Mouse (Mus musculus) heart, embryonic 15.5 days (tissue): ENCODE results near the gene Cdca4. TPM values are rescaled to one million over a fixed set of nuclear protein-coding genes. Genes with fewer than 3 reads are reported as not detected.

ENCODE experiments used
- ATAC-seq: fragments of 200-750 bp; cut with Nextera tagmentation; replicated peaks from 2 replicates; pipeline ENCODE4 v1.8.0; 2017; ENCODE audit warnings: low read depth, moderate TSS enrichment; ENCODE audit not compliant: insufficient number of reproducible peaks, insufficient read depth, low FRiP score
- H3K27ac ChIP-seq: fragments of 300-500 bp; sonication (generic); 2 replicates; pipeline ENCODE4 v1.5.1; 2015; ENCODE audit warnings: mild to moderate bottlenecking, inconsistent platforms
- H3K27me3 ChIP-seq: fragments of 300-500 bp; sonication (generic); 2 replicates; pipeline ENCODE4 v1.6.1; 2015; ENCODE audit warnings: inconsistent platforms
- H3K36me3 ChIP-seq: fragments of 300-500 bp; sonication (generic); 2 replicates; pipeline ENCODE4 v1.6.1; 2015; ENCODE audit warnings: mild to moderate bottlenecking, inconsistent platforms
- H3K4me1 ChIP-seq: fragments of 300-500 bp; sonication (generic); replicated peaks from 2 replicates; pipeline ENCODE4 v1.6.1; 2015; ENCODE audit warnings: inconsistent platforms
- H3K4me2 ChIP-seq: fragments of 300-500 bp; sonication (generic); 2 replicates; pipeline ENCODE4 v1.6.1; 2015; ENCODE audit warnings: inconsistent platforms, mild to moderate bottlenecking, moderate library complexity
- H3K4me3 ChIP-seq: fragments of 300-500 bp; sonication (generic); 2 replicates; pipeline ENCODE4 v1.5.1; 2015; ENCODE audit warnings: mild to moderate bottlenecking, inconsistent platforms
- H3K9ac ChIP-seq: fragments of 300-500 bp; sonication (generic); 2 replicates; pipeline ENCODE4 v1.6.1; 2015; ENCODE audit warnings: mild to moderate bottlenecking, inconsistent platforms
- H3K9me3 ChIP-seq: fragments of 300-500 bp; sonication (generic); replicated peaks from 2 replicates; pipeline ENCODE4 v1.6.1; 2016; ENCODE audit warnings: inconsistent platforms
- WGBS: fragments of 180-500 bp; shearing (Covaris S2); methylation state at CpG from one replicate; pipeline ENCODE4 v1.1.7; 2015; ENCODE audit warnings: mixed read lengths; 5-methylcytosine and 5-hydroxymethylcytosine counted together
- polyA plus RNA-seq: library from polyadenylated mRNA; unstranded; fragments of >200 nt; fragmentation: Nextera tagmentation; extraction: Ambion mirVana; gene quantifications from 2 replicates; pipeline ENCODE4 v1.2.1, GENCODE M21; 2015

The Cdca4 gene
- polyA plus RNA-seq, 1 experiment from 2014 or later: 34.6 TPM

DNA sequence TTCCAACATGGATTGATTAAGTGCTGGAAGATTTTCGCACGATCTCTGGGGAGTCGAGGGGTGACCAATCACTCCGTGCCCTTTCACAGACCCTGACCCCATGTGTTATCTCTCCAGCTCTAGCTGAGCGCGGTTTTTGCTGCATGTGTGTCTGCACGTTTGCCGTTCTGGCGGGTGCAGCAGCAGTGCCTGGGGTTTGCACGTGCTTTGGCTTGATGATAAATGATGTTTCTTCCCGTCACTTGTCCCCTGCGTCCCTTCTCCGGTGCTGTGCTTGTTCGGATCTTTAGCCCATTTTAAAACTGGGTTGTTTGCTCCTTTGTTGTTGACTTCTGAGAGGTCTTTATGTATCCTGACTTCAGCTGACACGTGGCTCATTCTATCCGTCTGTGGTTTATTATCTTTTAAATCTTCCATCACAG is 40.6 kb upstream of the Cdca4 start:
- Histone ChIP-seq H3K4me2 (peak overlapping the region; percentile 41), H3K4me1 (peaks cover 25% of the 10 kb centered on the region), H3K9me3 (no peaks in the 10 kb centered on the region), H3K36me3 (no peaks in the 10 kb centered on the region), H3K27me3 (peaks cover 59% of the 10 kb centered on the region), H3K4me3 (no peak overlapping the region), H3K27ac (no peak overlapping the region), H3K9ac (no peak overlapping the region)
- WGBS: 6% methylated on average over 16 of the region's 16 CpGs
- no peak for ATAC-seq

DNA sequence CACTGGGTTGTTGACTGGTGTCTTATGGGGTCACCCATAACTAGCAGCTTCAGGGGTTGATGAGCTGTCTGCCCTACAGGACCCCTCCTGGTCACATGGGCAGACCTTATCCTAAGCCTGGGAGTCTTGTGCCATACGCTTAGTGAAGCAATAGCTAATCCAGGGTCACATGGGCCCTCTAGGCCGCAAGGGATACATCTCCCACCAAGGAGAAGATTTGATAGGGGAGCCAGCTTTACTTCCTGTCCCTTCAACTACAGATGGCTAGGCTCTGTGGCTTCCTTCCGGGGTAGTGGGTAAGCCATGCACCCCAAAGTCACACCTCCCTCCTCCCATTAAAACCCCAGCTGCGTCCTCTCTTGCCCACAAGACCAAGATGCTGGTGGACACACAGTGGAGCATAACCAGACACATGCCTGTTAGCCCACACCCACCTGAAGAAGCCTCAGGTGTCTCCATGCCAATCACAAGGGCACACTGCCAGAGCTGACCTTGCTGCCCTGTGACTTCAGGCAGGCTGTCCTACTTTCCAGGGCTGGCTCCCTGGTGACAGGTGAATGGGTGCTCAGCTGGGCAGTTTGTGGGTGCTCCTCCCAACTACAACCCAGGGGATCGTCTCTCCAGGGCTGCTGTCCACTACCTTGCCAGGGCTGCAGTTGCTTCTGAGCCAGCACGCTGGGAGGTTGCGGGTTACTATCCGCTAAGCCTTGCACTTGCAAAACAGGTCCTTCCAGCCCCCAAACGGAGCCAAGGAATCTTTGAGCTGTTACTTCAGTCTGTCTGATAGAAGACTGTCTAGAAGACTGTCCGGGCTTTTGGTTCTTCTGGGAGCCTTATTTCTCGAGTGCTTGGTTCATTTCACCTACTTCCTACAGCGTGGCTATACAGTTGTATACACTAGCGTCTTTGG is 39.2 kb upstream of the Cdca4 start, which contains the start of gene Gpr132:
Gene Gpr132 (minus strand): TSS at position 51 of the 910 bp plus-strand sequence.
- Histone ChIP-seq H3K36me3 (no peaks in the 10 kb centered on the region), H3K9me3 (no peaks in the 10 kb centered on the region), H3K9ac (no peak within 1 kb of the TSS), H3K4me1 (peaks cover 16% of the 10 kb centered on the region), H3K27ac (no peak within 1 kb of the TSS), H3K4me2 (no peak within 1 kb of the TSS), H3K4me3 (no peak within 1 kb of the TSS), H3K27me3 (peaks cover 45% of the 10 kb centered on the region)
- WGBS: 67% methylated on average over 13 of the region's 13 CpGs
- no peak for ATAC-seq

- H3K36me3 ChIP-seq: no peaks in the 10 kb centered on the region
- no peak overlapping the region for H3K27ac ChIP-seq
- no peak overlapping the region for H3K4me2 ChIP-seq
- 85% methylated on average over 7 of the region's 7 CpGs for WGBS
- no peaks in the 10 kb centered on the region for H3K9me3 ChIP-seq
- peaks cover 16% of the 10 kb centered on the region for H3K4me1 ChIP-seq
- no peak overlapping the region for H3K9ac ChIP-seq
- peaks cover 33% of the 10 kb centered on the region for H3K27me3 ChIP-seq
- H3K4me3 ChIP-seq: no peak overlapping the region
- ATAC-seq: no peak
Measured at GRCm38 (mm10) chr12:112867106-112867674, 38.0 kb upstream of the Cdca4 start.

DNA sequence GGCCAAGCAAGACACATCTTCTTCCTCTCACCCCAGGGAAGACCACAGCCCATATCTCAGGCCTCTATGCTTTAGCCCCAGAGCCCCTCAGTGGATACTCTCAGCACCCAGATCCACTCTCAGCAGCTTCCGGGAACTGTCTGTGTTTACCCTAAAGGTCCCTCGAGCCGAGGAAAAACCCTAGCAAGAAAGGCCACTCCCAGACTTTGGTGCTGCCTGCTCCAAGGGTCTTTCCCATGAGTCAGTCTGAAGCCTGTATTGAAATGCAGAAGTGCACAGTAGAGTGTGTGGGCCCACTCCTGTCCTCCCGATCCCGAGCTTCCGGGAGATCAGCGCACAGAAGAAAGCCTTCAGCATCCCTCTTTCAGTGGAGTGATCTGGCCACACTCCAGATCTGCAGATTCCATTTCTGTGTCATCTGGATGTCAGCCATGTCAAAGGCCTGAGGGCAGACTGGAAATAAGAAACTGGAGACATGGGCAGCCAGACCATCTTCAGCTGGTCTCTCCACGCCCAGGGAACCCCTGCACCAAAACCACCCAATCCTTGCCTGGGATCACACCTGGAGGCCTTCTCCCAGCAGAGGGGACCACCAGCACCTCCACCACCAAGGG is 37.4 kb upstream of the Cdca4 start:
- Histone ChIP-seq H3K9me3 (no peaks in the 10 kb centered on the region), H3K4me3 (no peak overlapping the region), H3K4me2 (no peak overlapping the region), H3K27ac (no peak overlapping the region), H3K27me3 (peaks cover 27% of the 10 kb centered on the region), H3K9ac (no peak overlapping the region), H3K4me1 (peaks cover 20% of the 10 kb centered on the region), H3K36me3 (no peaks in the 10 kb centered on the region)
- ATAC-seq: no peak
- WGBS: 50% methylated on average over 8 of the region's 8 CpGs

DNA sequence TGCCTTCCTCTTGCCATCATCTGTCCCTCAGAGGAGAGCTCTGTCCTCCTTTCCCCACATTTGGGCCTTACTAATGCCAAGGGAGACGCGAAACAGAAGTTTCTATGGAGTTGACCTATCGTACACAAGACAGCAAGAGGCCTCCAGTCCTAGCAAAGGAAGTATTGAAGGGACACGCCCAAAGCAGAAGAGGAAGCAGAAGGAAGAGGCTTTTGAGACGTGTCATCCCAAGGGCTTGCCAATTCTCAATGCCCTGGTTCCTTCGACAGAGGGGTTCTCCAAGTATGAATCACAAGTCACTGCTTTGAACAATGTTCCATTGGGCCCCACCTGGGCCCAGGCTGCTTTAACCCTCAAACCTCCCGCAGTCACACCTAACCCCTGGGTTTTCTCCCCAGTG is 35.6 kb upstream of the Cdca4 start:
- Histone ChIP-seq H3K9ac (no peak overlapping the region), H3K4me1 (peaks cover 15% of the 10 kb centered on the region), H3K4me2 (no peak overlapping the region), H3K27ac (no peak overlapping the region), H3K9me3 (no peaks in the 10 kb centered on the region), H3K27me3 (peaks cover 13% of the 10 kb centered on the region), H3K4me3 (no peak overlapping the region), H3K36me3 (no peaks in the 10 kb centered on the region)
- 77% methylated on average over 7 of the region's 7 CpGs for WGBS
- no peak for ATAC-seq

DNA sequence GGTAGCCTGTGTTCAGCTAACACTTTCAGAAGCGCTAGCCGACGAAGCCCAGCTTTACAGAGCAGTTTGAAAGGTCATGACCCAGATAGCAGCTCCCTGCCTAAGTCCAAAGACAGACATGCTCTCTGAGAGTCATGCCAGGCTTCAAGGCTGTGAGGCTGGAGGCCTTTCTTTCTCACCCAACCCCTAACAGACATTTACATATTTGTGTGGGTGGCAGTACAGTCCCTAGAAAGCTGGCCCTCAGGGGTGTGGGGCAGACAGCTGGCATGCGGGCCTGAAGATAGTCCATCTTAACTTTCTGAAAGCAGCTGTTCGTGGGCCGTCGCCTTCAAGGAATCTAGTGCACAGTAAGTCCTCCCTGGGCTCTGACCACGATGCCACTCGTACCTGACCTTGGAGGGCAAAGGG is 32.7 kb upstream of the Cdca4 start:
- H3K9ac ChIP-seq: no peak overlapping the region
- H3K9me3 ChIP-seq: no peaks in the 10 kb centered on the region
- no peak for ATAC-seq
- H3K4me3 ChIP-seq: no peak overlapping the region
- no peak overlapping the region for H3K27ac ChIP-seq
- peaks cover 9% of the 10 kb centered on the region; the same call in 1 of the 2 replicates for H3K4me1 ChIP-seq
- no peaks in the 10 kb centered on the region for H3K36me3 ChIP-seq
- H3K4me2 ChIP-seq: no peak overlapping the region
- 0 out of 2 replicates have a peak, but pooled peaks cover 4% of the 10 kb centered on the region for H3K27me3 ChIP-seq
- WGBS: 61% methylated on average over 9 of the region's 9 CpGs

DNA sequence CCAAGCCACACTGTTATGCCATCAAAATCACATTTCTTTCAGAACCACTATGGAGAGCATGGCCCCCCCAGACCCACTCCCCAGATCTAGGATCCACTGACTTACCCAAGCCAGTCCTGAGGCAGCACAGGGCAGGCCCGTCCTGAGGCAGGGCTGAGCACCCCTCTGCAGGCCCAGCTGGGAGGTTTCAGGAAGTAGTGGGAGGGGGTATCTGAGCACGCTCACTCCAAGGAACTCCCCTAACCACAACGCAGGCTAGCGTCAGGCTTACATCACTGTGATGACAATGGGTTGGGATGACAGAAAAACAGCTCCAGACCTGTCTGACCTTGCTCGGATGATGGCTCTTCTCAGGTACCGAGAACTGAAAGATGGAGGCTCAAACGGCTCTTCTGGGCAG is 31.5 kb upstream of the Cdca4 start:
- ATAC-seq: no peak
- WGBS: 60% methylated on average over 7 of the region's 7 CpGs
- Histone ChIP-seq H3K4me1 (peaks cover 4% of the 10 kb centered on the region; the same call in 1 of the 2 replicates), H3K4me2 (no peak overlapping the region), H3K4me3 (peak overlapping the region; percentile 5; the same call in 1 of the 2 replicates), H3K27me3 (0 out of 2 replicates have a peak, but pooled peaks cover 4% of the 10 kb centered on the region), H3K9me3 (no peaks in the 10 kb centered on the region), H3K36me3 (no peaks in the 10 kb centered on the region), H3K9ac (no peak overlapping the region), H3K27ac (no peak overlapping the region)

- H3K9ac ChIP-seq: no peak overlapping the region
- peak overlapping the region; percentile 5; the same call in 1 of the 2 replicates for H3K4me3 ChIP-seq
- peaks cover 4% of the 10 kb centered on the region; the same call in 1 of the 2 replicates for H3K4me1 ChIP-seq
- ATAC-seq: no peak
- 61% methylated on average over 8 of the region's 8 CpGs for WGBS
- H3K9me3 ChIP-seq: no peaks in the 10 kb centered on the region
- H3K4me2 ChIP-seq: peak overlapping the region; percentile 6; the same call in 1 of the 2 replicates
- H3K27me3 ChIP-seq: no peaks in the 10 kb centered on the region
- H3K36me3 ChIP-seq: no peaks in the 10 kb centered on the region
- no peak overlapping the region for H3K27ac ChIP-seq
Measured at GRCm38 (mm10) chr12:112859930-112860329, 30.7 kb upstream of the Cdca4 start.

DNA sequence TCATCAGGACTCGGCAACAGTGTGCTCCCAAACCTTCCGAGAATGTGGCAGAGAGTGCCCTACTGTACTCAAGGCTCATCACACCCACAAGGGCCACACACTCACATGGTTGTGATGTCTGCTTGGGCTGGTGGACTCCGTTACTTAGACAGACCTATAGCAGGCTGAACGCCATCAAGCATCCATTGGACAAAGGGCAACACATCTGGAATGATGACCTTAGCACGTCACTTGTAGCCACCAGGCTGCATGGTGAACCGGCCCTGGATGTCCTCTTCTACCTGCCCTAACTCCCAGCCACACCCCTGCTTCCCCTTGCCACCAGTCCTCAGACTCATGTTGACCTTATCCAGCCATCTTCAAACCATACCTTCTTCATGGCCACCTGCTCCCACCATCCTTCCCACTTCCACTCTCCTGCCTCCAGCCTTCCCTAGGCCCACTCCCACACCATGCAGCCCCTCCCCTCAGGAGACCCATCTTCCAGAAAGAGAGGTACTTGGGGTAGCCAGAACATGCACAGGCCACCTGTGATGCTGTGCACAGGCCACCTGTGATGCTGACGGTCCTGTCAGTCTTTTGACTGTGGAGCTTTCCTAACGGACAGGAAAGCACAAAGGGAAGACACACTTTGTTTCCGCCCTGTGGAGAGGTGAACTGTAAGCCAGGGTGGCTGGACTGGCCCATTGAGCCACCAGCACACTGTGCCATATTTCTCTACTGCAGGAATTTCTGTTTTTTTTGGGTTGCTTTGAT is 29.5 kb upstream of the Cdca4 start:
- H3K4me2 ChIP-seq: no peak overlapping the region
- peaks cover 4% of the 10 kb centered on the region; the same call in 1 of the 2 replicates for H3K4me1 ChIP-seq
- H3K36me3 ChIP-seq: no peaks in the 10 kb centered on the region
- no peak for ATAC-seq
- no peak overlapping the region for H3K27ac ChIP-seq
- H3K9ac ChIP-seq: no peak overlapping the region
- no peak overlapping the region for H3K4me3 ChIP-seq
- WGBS: 86% methylated on average over 9 of the region's 9 CpGs
- no peaks in the 10 kb centered on the region for H3K27me3 ChIP-seq
- H3K9me3 ChIP-seq: no peaks in the 10 kb centered on the region

GRCm38 (mm10) chr12:112857021-112857925 is 28.1 kb upstream of the Cdca4 start:
- WGBS: 58% methylated on average over 9 of the region's 9 CpGs
- Histone ChIP-seq H3K27me3 (0 out of 2 replicates have a peak, but pooled peaks cover 2% of the 10 kb centered on the region), H3K9ac (no peak overlapping the region), H3K4me1 (peaks cover 4% of the 10 kb centered on the region; the same call in 1 of the 2 replicates), H3K4me2 (no peak overlapping the region), H3K4me3 (no peak overlapping the region), H3K36me3 (no peaks in the 10 kb centered on the region), H3K27ac (no peak overlapping the region), H3K9me3 (no peaks in the 10 kb centered on the region)
- no peak for ATAC-seq
